Mouse (Mus musculus) myocyte (in vitro differentiated cells): ENCODE measurements around the gene Pigk. TPM values are rescaled to one million over a fixed set of nuclear protein-coding genes. Genes with fewer than 3 reads are reported as not detected.

Experiments
- H3K27me3 ChIP-seq: one replicate; pipeline ENCODE4 v1.6.1; 2011; ENCODE audit not compliant: control insufficient read depth, insufficient read depth, insufficient read length
- H3K36me3 ChIP-seq: one replicate; pipeline ENCODE4 v1.6.1; 2011; ENCODE audit not compliant: control insufficient read depth, insufficient read depth
- H3K4me2 ChIP-seq: one replicate; pipeline ENCODE4 v1.6.1; 2011; ENCODE audit warnings: low read depth, control low read depth
- H3K4me3 ChIP-seq: one replicate; pipeline ENCODE4 v1.5.1; 2011; ENCODE audit warnings: mild to moderate bottlenecking, control low read depth, moderate library complexity
- H3K79me2 ChIP-seq: one replicate; pipeline ENCODE4 v1.6.1; 2011; ENCODE audit not compliant: control insufficient read depth, insufficient read depth
- H3ac ChIP-seq: one replicate; pipeline ENCODE4 v1.6.1; 2011; ENCODE audit not compliant: control insufficient read depth, insufficient read length
- CEBPB ChIP-seq: IDR thresholded peaks from 2 replicates; pipeline ENCODE4 v1.6.1; 2011; ENCODE audit warnings: mild to moderate bottlenecking, moderate library complexity; ENCODE audit not compliant: poor library complexity, insufficient read depth, severe bottlenecking
- E2F4 ChIP-seq: IDR thresholded peaks from one replicate; pipeline ENCODE4 v1.6.1; 2011; ENCODE audit warnings: mild to moderate bottlenecking, control low read depth, moderate library complexity; ENCODE audit not compliant: insufficient read depth
- MAX ChIP-seq: IDR thresholded peaks from one replicate; pipeline ENCODE4 v1.6.1; 2011; ENCODE audit warnings: low read depth, mild to moderate bottlenecking, control low read depth
- MYOD1 ChIP-seq, 3 experiments: IDR thresholded peaks; one replicate each; pipeline ENCODE4 v1.6.1; 2011; ENCODE audit warnings: control low read depth in 2 of 3, low read depth in 2 of 3, mild to moderate bottlenecking in 2 of 3, moderate library complexity in 1 of 3; ENCODE audit not compliant: insufficient read length in 2 of 3, control insufficient read depth in 1 of 3
- MYOG ChIP-seq, 3 experiments: IDR thresholded peaks; one replicate each; pipeline ENCODE4 v1.6.1; 2011; ENCODE audit warnings: control low read depth in 2 of 3, low read depth in 2 of 3, mild to moderate bottlenecking in 2 of 3; ENCODE audit not compliant: insufficient read length in 2 of 3, control insufficient read depth in 1 of 3, insufficient read depth in 1 of 3
- POLR2A ChIP-seq: IDR thresholded peaks from one replicate; pipeline ENCODE4 v1.6.1; 2011; ENCODE audit warnings: low read depth, mild to moderate bottlenecking, control low read depth, moderate library complexity; ENCODE audit not compliant: insufficient read length
- POLR2AphosphoS2 ChIP-seq: IDR thresholded peaks from one replicate; pipeline ENCODE4 v1.6.1; 2011; ENCODE audit warnings: low read depth, control low read depth; ENCODE audit not compliant: insufficient read length
- REST ChIP-seq: IDR thresholded peaks from one replicate; pipeline ENCODE4 v1.6.1; 2011; ENCODE audit warnings: mild to moderate bottlenecking, control low read depth, moderate library complexity; ENCODE audit not compliant: insufficient read depth, insufficient read length
- SRF ChIP-seq: IDR thresholded peaks from one replicate; pipeline ENCODE4 v1.6.1; 2011; ENCODE audit warnings: low read depth; ENCODE audit not compliant: control insufficient read depth, insufficient read length
- TCF12 ChIP-seq: IDR thresholded peaks from one replicate; pipeline ENCODE4 v1.6.1; 2011; ENCODE audit warnings: mild to moderate bottlenecking, control low read depth; ENCODE audit not compliant: poor library complexity, insufficient read depth, severe bottlenecking
- TCF3 ChIP-seq: IDR thresholded peaks from one replicate; pipeline ENCODE4 v1.6.1; 2011; ENCODE audit warnings: low read depth, control low read depth; ENCODE audit not compliant: insufficient read length
- USF1 ChIP-seq: IDR thresholded peaks from one replicate; pipeline ENCODE4 v1.6.1; 2011; ENCODE audit warnings: low read depth, mild to moderate bottlenecking, control low read depth, moderate library complexity
- polyA plus RNA-seq: library from polyadenylated mRNA; unstranded; fragments of >200 nt; fragmentation: generic; extraction: Trizol; gene quantifications from one replicate; pipeline ENCODE4 v1.2.1, GENCODE M21; 2012; ENCODE audit warnings: missing spikeins

Pigk gene
- polyA plus RNA-seq, 1 experiment = 20.7 TPM

GRCm38 (mm10) chr3:152923530-152923929 is 209.6 kb downstream of the Pigk start:
- TF ChIP-seq REST (no peak), USF1 (no peak), E2F4 (no peak), TCF3 (no peak), TCF12 (no peak), CEBPB (no peak), MAX (no peak), MYOD1 (IDR thresholded peaks at IDR 0.05; ENCODE audit: control insufficient read depth in 1 of 3, insufficient read length in 2 of 3, low read depth in 2 of 3) (no peak), MYOG (IDR thresholded peaks at IDR 0.05; ENCODE audit: control insufficient read depth in 1 of 3, insufficient read depth in 1 of 3, insufficient read length in 2 of 3, low read depth in 2 of 3) (no peak)
- Histone ChIP-seq H3K79me2 (no peaks in the 10 kb centered on the region), H3K4me3 (no peak overlapping the region), H3K36me3 (no peaks in the 10 kb centered on the region), H3ac (no peak overlapping the region), H3K27me3 (no peaks in the 10 kb centered on the region), H3K4me2 (no peak overlapping the region)

DNA sequence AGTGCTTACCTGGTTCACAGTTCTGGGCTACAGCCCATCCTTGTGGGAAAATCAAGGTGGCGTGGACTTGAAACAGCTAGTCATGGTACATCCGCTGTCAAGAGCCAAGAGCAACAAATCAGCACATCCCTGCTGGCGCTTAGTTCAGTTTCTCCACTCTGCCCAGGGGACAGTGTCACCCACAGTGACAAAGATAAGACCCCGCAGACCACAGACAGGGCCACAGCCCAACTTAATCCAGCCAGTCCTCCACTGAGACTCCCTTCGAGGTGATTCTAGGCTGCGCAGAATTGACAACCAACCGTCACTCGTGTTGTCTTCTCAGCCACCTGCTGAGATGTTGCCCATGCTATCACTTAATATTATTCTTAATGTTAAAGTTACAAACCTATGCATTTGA is 211.5 kb downstream of the Pigk start:
- Histone ChIP-seq H3K79me2 (no peaks in the 10 kb centered on the region), H3K4me2 (no peak overlapping the region), H3ac (no peak overlapping the region), H3K36me3 (no peaks in the 10 kb centered on the region), H3K27me3 (no peaks in the 10 kb centered on the region), H3K4me3 (no peak overlapping the region)
- TF ChIP-seq TCF12 = no peak
- TF ChIP-seq POLR2A = no peak

DNA sequence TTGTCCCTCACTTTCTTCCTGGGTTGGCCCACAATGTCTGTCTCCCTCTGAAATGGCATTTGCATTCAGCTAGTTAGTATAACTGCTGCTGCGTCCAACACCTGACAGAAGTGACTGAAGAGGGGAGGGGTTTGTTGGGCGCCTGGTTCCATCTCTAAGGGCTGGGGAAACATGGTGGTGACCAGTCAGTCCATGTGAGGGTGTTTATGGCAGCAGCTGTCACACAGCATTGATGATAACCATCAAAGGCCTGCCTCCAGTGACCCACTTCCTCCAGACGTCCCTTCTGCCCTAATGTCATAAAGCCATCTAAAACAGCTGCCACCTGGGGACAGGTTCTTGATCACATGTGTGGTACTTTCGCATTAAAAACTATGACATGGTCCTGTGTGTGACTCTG is 212.3 kb downstream of the Pigk start:
- no peaks in the 10 kb centered on the region for H3K27me3 ChIP-seq
- H3K4me3 ChIP-seq = no peak overlapping the region
- H3ac ChIP-seq = no peak overlapping the region
- TF ChIP-seq CEBPB = no peak
- TF ChIP-seq MYOG (IDR thresholded peaks at IDR 0.05; ENCODE audit: control insufficient read depth in 1 of 3, insufficient read depth in 1 of 3, insufficient read length in 2 of 3, low read depth in 2 of 3) = no peak
- no peak for TF ChIP-seq TCF3
- TF ChIP-seq E2F4 = no peak
- TF ChIP-seq MAX = no peak
- no peak for TF ChIP-seq REST
- no peak for TF ChIP-seq SRF
- no peak overlapping the region for H3K4me2 ChIP-seq
- no peaks in the 10 kb centered on the region for H3K36me3 ChIP-seq
- H3K79me2 ChIP-seq = no peaks in the 10 kb centered on the region

DNA sequence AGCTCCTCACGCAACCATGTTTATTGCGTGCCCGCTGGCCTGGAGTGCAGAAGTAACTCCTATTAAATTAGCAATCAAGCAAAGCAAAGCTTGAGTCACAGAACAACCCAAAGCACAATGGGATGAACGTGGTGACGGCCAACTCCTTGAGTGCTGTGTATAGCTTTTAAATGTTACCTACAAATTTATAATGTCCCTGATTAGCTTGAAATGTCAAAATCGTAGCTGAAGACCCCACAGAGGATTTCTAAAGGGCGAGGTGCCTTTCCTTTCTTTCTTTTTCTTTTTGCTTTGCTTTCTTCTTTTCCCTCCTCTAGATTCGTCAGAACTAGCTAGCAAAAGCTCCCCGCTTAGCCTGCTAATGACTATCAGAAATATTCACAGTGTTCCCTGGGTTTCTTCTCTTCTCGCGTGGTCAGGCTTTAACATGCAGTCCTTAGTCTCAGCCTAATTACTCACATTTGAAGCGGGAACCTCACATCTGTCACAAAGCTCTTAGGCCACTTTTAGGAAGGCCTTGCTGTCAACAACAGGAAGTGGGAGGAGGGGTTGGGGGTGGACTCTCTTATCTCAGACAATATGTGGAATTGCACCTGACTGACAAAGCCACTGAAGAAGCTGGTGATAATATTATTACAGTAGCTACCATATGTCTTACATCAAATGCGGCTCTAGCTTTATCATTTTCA is 214.5 kb downstream of the Pigk start:
- H3K79me2 ChIP-seq = no peaks in the 10 kb centered on the region
- no peak overlapping the region for H3ac ChIP-seq
- no peaks in the 10 kb centered on the region for H3K27me3 ChIP-seq
- H3K4me3 ChIP-seq = no peak overlapping the region
- no peak overlapping the region for H3K4me2 ChIP-seq
- no peaks in the 10 kb centered on the region for H3K36me3 ChIP-seq
- TF ChIP-seq MAX (no peak), POLR2A (no peak), TCF12 (no peak)

GRCm38 (mm10) chr3:152929256-152929787 is 215.4 kb downstream of the Pigk start:
- no peaks in the 10 kb centered on the region for H3K27me3 ChIP-seq
- no peak for TF ChIP-seq TCF3
- H3K4me3 ChIP-seq = no peak overlapping the region
- no peaks in the 10 kb centered on the region for H3K79me2 ChIP-seq
- H3ac ChIP-seq = no peak overlapping the region
- no peak overlapping the region for H3K4me2 ChIP-seq
- H3K36me3 ChIP-seq = no peaks in the 10 kb centered on the region

DNA sequence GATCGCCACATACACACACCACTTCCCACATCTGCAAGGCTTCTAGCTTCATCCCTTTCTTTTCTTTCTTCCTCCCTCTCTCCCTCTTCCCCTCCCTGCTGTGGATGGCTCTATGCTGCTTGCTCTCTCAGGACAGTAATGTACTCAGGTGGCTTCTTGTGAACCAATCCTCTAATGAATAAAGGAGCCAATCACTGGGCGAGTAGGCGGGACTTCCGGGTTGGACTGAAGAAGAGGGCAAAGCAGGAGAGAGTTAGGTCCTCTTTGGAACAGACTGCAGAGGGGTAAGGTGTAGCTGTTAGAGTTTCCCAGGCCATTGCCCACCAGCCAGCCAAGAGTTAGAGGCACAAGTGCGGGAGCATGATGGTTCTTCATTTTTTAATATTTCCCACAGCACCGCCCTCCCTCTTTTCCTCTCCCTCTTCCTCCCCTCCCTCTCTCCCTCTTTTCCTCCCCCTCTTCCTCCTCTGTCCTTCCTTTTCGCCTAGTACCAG is 215.9 kb downstream of the Pigk start:
- H3ac ChIP-seq = no peak overlapping the region
- no peak overlapping the region for H3K4me3 ChIP-seq
- no peaks in the 10 kb centered on the region for H3K27me3 ChIP-seq
- no peaks in the 10 kb centered on the region for H3K36me3 ChIP-seq
- no peaks in the 10 kb centered on the region for H3K79me2 ChIP-seq
- no peak overlapping the region for H3K4me2 ChIP-seq
- TF ChIP-seq MYOD1 (IDR thresholded peaks at IDR 0.05; ENCODE audit: control insufficient read depth in 1 of 3, insufficient read length in 2 of 3, low read depth in 2 of 3) = no peak
- TF ChIP-seq POLR2AphosphoS2 = no peak
- no peak for TF ChIP-seq POLR2A
- TF ChIP-seq MYOG (IDR thresholded peaks at IDR 0.05; ENCODE audit: control insufficient read depth in 1 of 3, insufficient read depth in 1 of 3, insufficient read length in 2 of 3, low read depth in 2 of 3) = no peak
- no peak for TF ChIP-seq SRF
- TF ChIP-seq REST = no peak
- no peak for TF ChIP-seq USF1
- no peak for TF ChIP-seq TCF3
- no peak for TF ChIP-seq TCF12
- no peak for TF ChIP-seq MAX
- TF ChIP-seq E2F4 = no peak
- no peak for TF ChIP-seq CEBPB
